Mouse (Mus musculus): ENCODE results near the gene 1600012H06Rik.

Gene 1600012H06Rik

GRCm38 (mm10) chr17:14935841-14936605, 7.0 kb upstream of the 1600012H06Rik start:
- in situ Hi-C loops (cut with MboI, MseI): loop anchor here in 1 of 2 experiments (25.0 kb wide), 1 partner anchor 1249 kb away; no protein-coding TSS in a partner anchor

GRCm38 (mm10) chr17:14942181-14942580, 803 bp upstream of the 1600012H06Rik start:
- in situ Hi-C loops (cut with MboI, MseI): loop anchor here (10.0 to 25.0 kb wide), 2 partner anchors 53 to 1255 kb away; no protein-coding TSS in a partner anchor

DNA sequence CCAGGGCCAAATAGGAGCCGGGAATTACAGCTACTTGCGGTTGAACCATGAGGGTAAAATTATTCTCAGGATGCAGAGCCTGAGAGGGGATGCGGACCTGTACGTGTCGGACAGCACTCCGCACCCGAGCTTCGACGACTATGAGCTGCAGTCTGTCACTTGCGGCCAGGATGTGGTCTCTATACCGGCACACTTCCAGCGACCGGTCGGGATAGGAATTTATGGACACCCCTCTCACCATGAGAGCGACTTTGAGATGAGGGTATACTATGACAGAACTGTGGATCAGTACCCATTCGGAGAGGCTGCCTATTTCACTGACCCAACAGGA, 710 bp downstream of the 1600012H06Rik start:
- in situ Hi-C loops (cut with MboI, MseI): loop anchor here (10.0 to 25.0 kb wide), 2 partner anchors 51 to 1256 kb away; no protein-coding TSS in a partner anchor

GRCm38 (mm10) chr17:14944551-14944950, 1.6 kb downstream of the 1600012H06Rik start:
- in situ Hi-C loops (cut with MboI, MseI): loop anchor here (10.0 to 25.0 kb wide), 2 partner anchors 50 to 1257 kb away; no protein-coding TSS in a partner anchor

GRCm38 (mm10) chr17:14949161-14949827, 6.3 kb downstream of the 1600012H06Rik start:
- in situ Hi-C loops (cut with MboI, MseI): loop anchor here (10.0 to 25.0 kb wide), 2 partner anchors 46 to 1262 kb away; no protein-coding TSS in a partner anchor

GRCm38 (mm10) chr17:14953452-14953851, 10.5 kb downstream of the 1600012H06Rik start:
- in situ Hi-C loops (cut with MboI, MseI): loop anchor here in 1 of 2 experiments (5.0 to 25.0 kb wide), 3 partner anchors 74 to 1989 kb away; partner anchors contain the start of genes Acat2 and Chd1

DNA sequence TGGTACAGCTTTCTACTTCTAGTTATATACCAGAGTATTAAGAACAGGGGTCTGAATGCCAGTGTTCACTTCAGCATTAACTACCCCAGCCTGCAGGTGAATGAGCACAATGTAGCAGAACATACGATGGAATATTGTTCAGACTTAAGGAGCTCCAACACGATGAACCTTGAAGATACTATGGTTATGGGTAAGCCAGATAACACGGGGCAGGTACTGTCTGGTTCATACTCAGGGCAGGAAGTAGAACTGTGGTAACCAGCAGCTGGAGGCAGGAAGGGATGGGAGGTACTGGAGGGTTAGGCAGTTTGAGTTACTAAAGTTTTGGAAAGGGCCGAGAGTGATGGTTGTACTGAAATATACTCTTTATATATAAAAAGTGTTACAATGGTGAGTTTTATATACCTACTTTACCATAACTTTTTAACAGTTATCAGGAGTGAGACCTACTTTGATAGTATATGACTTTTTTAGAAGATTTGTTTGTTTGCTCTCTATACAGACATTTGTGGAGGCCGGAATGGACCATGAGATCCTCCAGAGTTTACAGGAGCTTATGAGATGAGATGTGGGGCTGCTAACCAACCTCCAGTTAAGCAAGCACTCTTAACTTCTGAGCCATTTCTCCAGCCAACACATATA, 15.8 kb downstream of the 1600012H06Rik start:
- in situ Hi-C loops (cut with MboI, MseI): loop anchor here in 1 of 2 experiments (5.0 to 25.0 kb wide), 3 partner anchors 33 to 1994 kb away; partner anchors contain the start of genes Acat2 and Chd1

- in situ Hi-C loops (cut with MboI, MseI): loop anchor here in 1 of 2 experiments (5.0 to 25.0 kb wide), 3 partner anchors 32 to 1995 kb away; partner anchors contain the start of genes Acat2 and Chd1
These were observed 17.0 kb downstream of the 1600012H06Rik start for GRCm38 (mm10) chr17:14959979-14960378.

DNA sequence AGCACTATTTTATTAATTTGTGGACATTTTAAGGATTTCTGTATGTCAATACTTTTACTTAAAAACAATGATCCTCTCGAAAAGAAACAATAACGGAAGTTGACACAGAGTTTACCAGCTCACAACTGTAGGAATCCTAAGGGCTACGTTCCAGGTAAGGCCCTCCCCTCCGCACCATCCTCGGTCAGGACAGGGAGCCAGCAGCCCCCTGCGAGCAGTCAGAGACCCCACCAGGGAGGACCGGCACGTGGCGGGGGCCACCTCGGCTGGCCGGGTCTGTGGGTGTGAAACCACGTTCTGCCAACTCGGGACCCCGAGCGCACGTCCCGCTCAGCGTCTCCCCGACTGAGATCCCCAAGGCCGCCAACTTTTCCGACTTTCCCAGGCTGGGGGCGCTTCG, 17.5 kb downstream of the 1600012H06Rik start:
- in situ Hi-C loops (cut with MboI, MseI): loop anchor here in 1 of 2 experiments (25.0 kb wide), 1 partner anchor 752 kb away; the partner anchor contains the start of gene Chd1

- in situ Hi-C loops (cut with MboI, MseI): loop anchor here in 1 of 2 experiments (25.0 kb wide), 1 partner anchor 751 kb away; the partner anchor contains the start of gene Chd1
These were observed 18.1 kb downstream of the 1600012H06Rik start, which contains the start of gene Phf10 for GRCm38 (mm10) chr17:14960951-14961556. Gene Phf10 (minus strand): TSS chr17:14961273.

DNA sequence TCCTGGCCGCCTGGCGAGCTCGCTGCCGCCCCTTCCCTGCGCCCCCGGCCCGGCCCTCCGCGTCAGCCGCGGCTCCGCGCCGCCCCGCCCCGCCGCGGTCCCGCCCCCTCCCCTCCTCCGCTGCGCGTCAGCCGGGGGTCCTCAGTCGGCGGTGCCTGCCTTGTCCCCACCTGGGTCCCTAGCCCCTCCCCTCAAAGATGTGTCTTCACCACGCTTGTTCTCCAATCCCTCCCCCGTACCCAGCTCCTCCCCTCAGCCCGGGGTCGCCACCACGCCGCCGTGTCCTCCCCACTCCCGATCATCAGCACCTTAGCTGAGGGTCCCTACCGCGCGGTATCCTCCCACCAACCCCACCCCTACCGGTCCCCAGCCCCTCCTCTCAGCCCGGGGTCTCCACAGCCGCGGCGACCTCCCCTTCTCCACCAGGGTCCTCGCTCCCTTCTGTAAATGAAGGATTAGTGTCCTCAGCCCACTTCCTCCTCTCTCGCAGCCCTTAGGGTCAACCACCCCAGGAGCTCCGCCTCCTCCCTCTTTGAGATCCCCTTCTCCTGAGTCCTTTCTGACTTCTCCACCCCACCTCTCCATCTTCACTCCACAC, 18.7 kb downstream of the 1600012H06Rik start:
- in situ Hi-C loops (cut with MboI, MseI): loop anchor here in 1 of 2 experiments (25.0 kb wide), 1 partner anchor 751 kb away; the partner anchor contains the start of gene Chd1

GRCm38 (mm10) chr17:14968373-14968913, 25.5 kb downstream of the 1600012H06Rik start:
- in situ Hi-C loops (cut with MboI, MseI): loop anchor here (5.0 to 25.0 kb wide), 2 partner anchors 64 to 744 kb away; partner anchors contain the start of gene Chd1 (in 1 of the 2)

DNA sequence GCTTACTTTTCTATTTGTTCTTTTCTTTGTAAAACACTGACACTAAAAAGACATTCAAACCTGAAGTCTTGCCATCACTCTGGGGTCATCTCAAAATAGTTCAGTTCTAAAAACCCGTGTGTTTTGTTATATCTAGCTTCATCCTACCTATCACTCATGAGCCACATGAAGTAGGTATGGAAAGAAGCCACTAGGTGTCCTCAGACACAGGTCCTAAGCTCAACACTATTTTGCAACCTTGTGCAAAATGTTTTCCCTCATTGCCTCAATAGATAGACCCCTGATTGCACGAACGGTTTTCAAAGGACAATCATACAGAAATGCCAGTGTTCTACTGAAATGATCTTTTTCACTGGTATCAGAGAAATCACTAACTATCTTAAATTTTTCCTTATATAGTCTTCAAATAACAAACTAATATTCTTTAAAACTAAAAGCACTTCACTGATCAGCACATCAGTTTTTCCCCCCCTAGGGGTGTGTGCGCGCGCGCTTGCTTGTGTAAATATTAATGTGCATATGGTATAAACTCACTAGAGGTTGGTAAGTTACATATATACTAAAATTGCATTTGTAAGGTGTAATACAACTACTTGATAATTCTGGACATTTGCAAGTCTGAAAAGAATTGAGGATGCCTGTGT, 34.9 kb downstream of the 1600012H06Rik start:
- in situ Hi-C loops (cut with MboI, MseI): loop anchor here in 1 of 2 experiments (25.0 kb wide), 1 partner anchor 734 kb away; the partner anchor contains the start of gene Chd1

GRCm38 (mm10) chr17:14978362-14979038, 35.5 kb downstream of the 1600012H06Rik start, which contains the start of the genes 9030025P20Rik and Gm3417:
Gene 9030025P20Rik (plus strand): TSS chr17:14978468.
Gene Gm3417 (minus strand): TSS chr17:14978790.
- in situ Hi-C loops (cut with MboI, MseI): loop anchor here in 1 of 2 experiments (25.0 kb wide), 1 partner anchor 734 kb away; the partner anchor contains the start of gene Chd1

- in situ Hi-C loops (cut with MboI, MseI): loop anchor here (5.0 to 25.0 kb wide), 3 partner anchors 33 to 722 kb away; partner anchors contain the start of genes 1600012H06Rik (in 1 of the 2), Chd1 (in 1 of the 2) and Wdr27 (in 1 of the 2)
These were observed 47.2 kb downstream of the 1600012H06Rik start for GRCm38 (mm10) chr17:14990116-14990702.

DNA sequence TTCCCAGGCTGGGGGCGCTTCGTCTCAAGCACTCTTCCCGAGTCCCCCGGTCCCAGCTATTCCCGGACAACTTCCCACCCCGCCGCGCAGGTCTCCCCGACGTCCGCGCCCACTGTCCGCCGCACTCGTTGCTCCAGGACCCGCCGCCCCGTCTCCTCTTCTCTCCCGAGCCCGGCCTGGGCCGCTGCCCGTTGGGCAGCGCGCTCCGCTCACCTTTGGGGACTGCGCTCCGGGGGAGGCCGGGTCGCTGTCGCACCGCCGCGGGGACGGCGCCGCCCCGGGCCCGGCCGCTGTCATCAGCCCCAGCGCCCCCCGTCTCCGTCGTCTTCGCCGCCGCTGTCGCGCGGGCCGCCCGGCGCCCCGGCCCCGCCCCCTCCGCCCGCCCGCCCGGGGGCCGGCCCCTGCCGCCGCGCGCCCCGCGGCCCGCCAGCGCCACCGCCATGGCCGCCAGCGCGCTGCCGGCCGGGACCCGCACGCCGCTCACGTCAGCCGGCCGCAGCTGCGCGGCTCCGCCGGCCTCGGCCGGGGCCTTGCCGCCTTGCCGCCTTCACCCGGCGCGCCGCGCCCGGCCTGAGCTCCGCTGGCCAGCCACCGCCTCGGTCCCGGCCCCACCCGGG, 49.6 kb downstream of the 1600012H06Rik start:
- in situ Hi-C loops (cut with MboI, MseI): loop anchor here (5.0 to 25.0 kb wide), 3 partner anchors 35 to 720 kb away; partner anchors contain the start of genes 1600012H06Rik (in 1 of the 2), Chd1 (in 1 of the 2) and Wdr27 (in 1 of the 2)

Data from T-helper 17 cell (primary cell).